Mouse (Mus musculus) G1E (cell line): ENCODE measurements around the gene Jarid2.

ENCODE experiments used
- CTCF ChIP-seq: IDR thresholded peaks from 2 replicates; pipeline ENCODE4 v1.5.1; 2012; ENCODE audit warnings: low read depth, low read length, inconsistent platforms, mixed read lengths
- GATA1 ChIP-seq: IDR thresholded peaks from 2 replicates; pipeline ENCODE4 v1.6.1; 2012; ENCODE audit warnings: borderline replicate concordance, low read length, inconsistent platforms, mixed read lengths
- POLR2AphosphoS5 ChIP-seq: IDR thresholded peaks from 2 replicates; pipeline ENCODE4 v1.6.1; 2012; ENCODE audit warnings: low read depth, low read length, inconsistent platforms; ENCODE audit not compliant: insufficient replicate concordance

- TF ChIP-seq CTCF (no peak), GATA1 (no peak), POLR2AphosphoS5 (no peak)
Measured at GRCm38 (mm10) chr13:44681051-44681450, 48.2 kb upstream of the Jarid2 start.
